Mouse (Mus musculus): ENCODE data around the gene Isg15.

DNA sequence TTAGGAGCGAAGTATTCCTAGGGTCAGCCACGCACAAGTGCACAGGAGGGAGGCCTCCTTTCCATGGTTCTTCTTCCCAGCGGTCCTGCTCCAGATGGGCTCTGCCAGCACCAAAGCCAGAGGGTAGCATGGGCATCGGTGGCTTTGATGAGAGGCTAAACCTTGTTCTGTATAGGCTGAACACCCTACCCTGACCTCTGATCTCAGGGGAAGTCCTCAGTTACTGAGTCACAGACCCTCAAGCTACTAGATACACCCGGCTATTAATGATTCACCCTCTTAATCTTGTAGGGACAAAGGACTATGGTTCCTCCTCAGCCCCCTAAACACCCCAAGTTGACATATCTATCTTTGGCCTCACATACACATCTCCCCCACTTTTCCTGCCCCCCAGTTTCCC is 6.7 kb downstream of the Isg15 start:
- no peak for TF ChIP-seq POLR2A (IDR thresholded peaks at IDR 0.05; ENCODE audit: borderline replicate concordance, low read depth, low read length)
- TF ChIP-seq CTCF (IDR thresholded peaks at IDR 0.05; ENCODE audit: low read depth, low read length): no peak

All from bone marrow macrophage, adult 2 months (primary cell).